Mouse (Mus musculus): ENCODE measurements around the gene Tgfbr3l. TPM values are rescaled to one million over a fixed set of nuclear protein-coding genes. Genes with fewer than 3 reads are reported as not detected.
A peak's percentile ranks its signal among the peaks of the same experiment; 100 is the strongest.
"Not testable (repeated sequence)": the region's sequence is repeated elsewhere in the genome, so short reads cannot be mapped to it uniquely, and the experiment has no call there.

Gene Tgfbr3l
- total and polyA plus RNA-seq, 2 experiments: 4.2 to 35.1 TPM

DNA sequence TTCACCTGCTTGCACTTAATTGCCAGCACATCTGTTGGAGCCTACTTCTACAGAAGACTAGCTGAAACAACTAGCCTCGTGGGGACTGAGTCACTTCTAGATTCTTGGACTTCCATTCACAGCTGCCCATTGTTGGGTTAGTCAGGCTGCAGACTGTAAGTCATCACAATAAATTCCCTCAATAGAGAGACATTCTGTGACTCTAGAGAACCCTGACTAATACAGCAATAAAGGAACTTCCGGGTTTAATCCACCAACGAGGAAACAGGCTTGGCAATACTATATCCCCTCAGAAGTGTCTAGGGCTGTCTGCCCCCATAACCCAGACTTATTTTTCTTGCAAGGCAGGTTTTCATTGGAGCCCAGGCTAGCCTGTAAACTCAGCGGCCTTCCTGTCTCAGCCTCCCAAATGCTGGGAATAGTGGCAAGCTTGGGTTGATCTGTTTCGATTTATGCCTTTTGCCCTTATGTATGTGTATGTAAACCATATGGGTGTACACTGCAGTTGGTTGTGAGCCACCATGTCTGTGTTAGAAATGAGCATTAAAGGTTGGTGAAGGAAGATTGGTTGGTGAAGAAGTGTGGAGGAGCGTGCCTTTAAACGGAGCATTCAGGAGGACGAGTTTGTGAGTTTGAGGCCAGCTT is 4.2 kb downstream of the Tgfbr3l start:
- Histone ChIP-seq H3K36me3 (ENCODE audit: control insufficient read depth, insufficient read depth, low read length) (no peaks in the 10 kb centered on the region; the same call in 1 of the 2 replicates), H3K79me2 (ENCODE audit: control insufficient read depth, insufficient read depth, low read length) (no peaks in the 10 kb centered on the region), H3K4me3 (ENCODE audit: insufficient read depth, low read depth, low read length) (peak overlapping the region; percentile 89; the same call in 1 of the 2 replicates), H3K27me3 (ENCODE audit: control insufficient read depth, insufficient read depth, low read length) (no peaks in the 10 kb centered on the region), H3K9ac (ENCODE audit: low read depth, low read length) (peak overlapping the region; percentile 37; the same call in 1 of the 2 replicates), H3K27ac (replicated peaks; ENCODE audit: insufficient read depth, low read depth, low read length) (no peak overlapping the region), H3K4me1 (ENCODE audit: control insufficient read depth, insufficient read depth, low read length) (peaks cover 6% of the 10 kb centered on the region)
- TF ChIP-seq CTCF (IDR thresholded peaks at IDR 0.05; ENCODE audit: low read depth, low read length) (no peak), POLR2A (IDR thresholded peaks at IDR 0.05; ENCODE audit: extremely low read depth, insufficient read depth, low read length) (no peak)
- 41% methylated on average over 8 of the region's 8 CpGs for WGBS
- no peak for DNase-seq (ENCODE audit: extremely low read depth, low read depth, low spot score)

DNA sequence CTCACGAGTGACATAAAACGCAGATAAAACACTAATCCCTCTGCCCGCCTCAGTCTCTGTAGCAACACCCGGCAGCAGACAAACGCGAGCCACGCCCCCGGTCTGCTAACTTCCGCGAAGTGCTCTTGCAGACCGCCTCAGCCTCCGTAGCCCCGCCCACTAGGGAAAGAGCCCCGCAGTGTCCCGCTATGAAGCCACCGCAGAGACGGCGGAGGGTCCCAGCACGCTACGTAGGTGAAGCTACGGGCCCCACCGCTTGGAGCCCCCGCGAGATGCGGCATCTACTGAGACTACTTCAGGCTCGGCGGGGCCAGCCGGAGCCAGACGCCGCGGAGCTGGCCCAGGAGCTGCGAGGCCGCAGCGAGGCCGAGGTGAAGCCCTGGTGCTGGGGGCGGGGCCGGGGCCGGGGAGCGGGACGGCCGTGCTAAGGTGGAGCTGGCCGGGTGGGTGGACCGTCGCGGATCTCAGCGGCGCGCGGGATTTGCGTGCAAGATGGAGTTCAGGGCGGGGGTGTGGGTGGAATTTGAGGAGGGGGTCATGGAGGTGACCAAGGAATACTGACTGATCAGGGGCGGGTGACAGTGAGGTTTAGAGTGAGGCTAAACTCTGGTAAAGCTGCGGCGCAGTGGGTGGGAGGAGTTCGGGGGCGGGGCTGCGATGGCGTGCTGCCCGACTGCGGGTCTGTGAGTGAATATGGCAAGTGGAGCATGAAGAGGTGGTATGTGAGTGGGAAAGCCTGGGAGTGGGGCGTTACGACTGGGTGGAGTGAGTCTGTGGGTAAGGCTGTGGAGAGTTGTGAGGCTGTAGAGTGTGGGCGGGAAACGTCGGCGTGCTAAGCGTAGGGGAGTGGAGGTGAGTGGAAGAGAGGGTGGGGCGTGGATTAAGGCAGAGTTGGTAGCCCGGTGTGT is 5.2 kb downstream of the Tgfbr3l start, which contains the start of gene Snapc2:
Snapc2 (plus strand) TSS at position 147 of the 908 bp plus-strand sequence.
- H3K36me3 ChIP-seq (ENCODE audit: control insufficient read depth, insufficient read depth, low read length): no peaks in the 10 kb centered on the region; the same call in 1 of the 2 replicates
- WGBS: under 1% methylated on average over 69 of the region's 69 CpGs
- TF ChIP-seq POLR2A (IDR thresholded peaks at IDR 0.05; ENCODE audit: extremely low read depth, insufficient read depth, low read length): 0 out of 2 replicates have a peak, but pooled peaks have one; percentile 38
- TF ChIP-seq CTCF (IDR thresholded peaks at IDR 0.05; ENCODE audit: low read depth, low read length): no peak
- H3K9ac ChIP-seq (ENCODE audit: low read depth, low read length): peak within 1 kb of the TSS; percentile 96
- H3K79me2 ChIP-seq (ENCODE audit: control insufficient read depth, insufficient read depth, low read length): no peaks in the 10 kb centered on the region
- peak within 1 kb of the TSS; percentile 95 for H3K27ac ChIP-seq (replicated peaks; ENCODE audit: insufficient read depth, low read depth, low read length)
- peak; percentile 86 for DNase-seq (ENCODE audit: extremely low read depth, low read depth, low spot score)
- H3K4me1 ChIP-seq (ENCODE audit: control insufficient read depth, insufficient read depth, low read length): peaks cover 6% of the 10 kb centered on the region
- peak within 1 kb of the TSS; percentile 89 for H3K4me3 ChIP-seq (ENCODE audit: insufficient read depth, low read depth, low read length)
- H3K27me3 ChIP-seq (ENCODE audit: control insufficient read depth, insufficient read depth, low read length): no peaks in the 10 kb centered on the region

DNA sequence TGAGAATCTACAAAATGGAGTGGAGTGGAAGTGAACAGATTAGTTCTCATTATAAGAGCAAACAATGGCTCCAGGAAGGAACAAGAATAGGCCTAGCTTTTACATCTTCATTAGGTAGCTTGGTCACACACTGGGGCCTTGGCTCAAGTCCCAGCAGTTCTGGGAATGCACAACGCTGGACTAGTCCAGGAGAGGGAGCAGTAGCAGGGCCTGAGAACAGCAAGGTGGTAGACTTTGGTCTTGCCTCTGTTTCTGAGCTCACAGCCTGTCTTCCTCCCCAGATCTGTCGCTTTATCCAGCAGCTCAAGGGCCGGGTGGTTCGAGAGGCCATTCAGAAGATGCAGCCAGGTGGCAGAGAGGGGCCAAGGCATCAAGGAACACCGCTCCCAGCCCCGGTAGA is 6.0 kb downstream of the Tgfbr3l start:
- TF ChIP-seq CTCF (IDR thresholded peaks at IDR 0.05; ENCODE audit: low read depth, low read length) (peak; percentile 65), POLR2A (IDR thresholded peaks at IDR 0.05; ENCODE audit: extremely low read depth, insufficient read depth, low read length) (no peak)
- DNase-seq (ENCODE audit: extremely low read depth, low read depth, low spot score): peak; percentile 76
- Histone ChIP-seq H3K79me2 (ENCODE audit: control insufficient read depth, insufficient read depth, low read length) (no peaks in the 10 kb centered on the region), H3K36me3 (ENCODE audit: control insufficient read depth, insufficient read depth, low read length) (no peaks in the 10 kb centered on the region; the same call in 1 of the 2 replicates), H3K27me3 (ENCODE audit: control insufficient read depth, insufficient read depth, low read length) (no peaks in the 10 kb centered on the region), H3K4me3 (ENCODE audit: insufficient read depth, low read depth, low read length) (no peak overlapping the region; the same call in 1 of the 2 replicates), H3K9ac (ENCODE audit: low read depth, low read length) (peak overlapping the region; percentile 29; the same call in 1 of the 2 replicates), H3K27ac (replicated peaks; ENCODE audit: insufficient read depth, low read depth, low read length) (0 out of 2 replicates have a peak overlapping the region, but pooled peaks have one; percentile 3), H3K4me1 (ENCODE audit: control insufficient read depth, insufficient read depth, low read length) (peaks cover 9% of the 10 kb centered on the region)
- 50% methylated on average over 6 of the region's 6 CpGs for WGBS

DNA sequence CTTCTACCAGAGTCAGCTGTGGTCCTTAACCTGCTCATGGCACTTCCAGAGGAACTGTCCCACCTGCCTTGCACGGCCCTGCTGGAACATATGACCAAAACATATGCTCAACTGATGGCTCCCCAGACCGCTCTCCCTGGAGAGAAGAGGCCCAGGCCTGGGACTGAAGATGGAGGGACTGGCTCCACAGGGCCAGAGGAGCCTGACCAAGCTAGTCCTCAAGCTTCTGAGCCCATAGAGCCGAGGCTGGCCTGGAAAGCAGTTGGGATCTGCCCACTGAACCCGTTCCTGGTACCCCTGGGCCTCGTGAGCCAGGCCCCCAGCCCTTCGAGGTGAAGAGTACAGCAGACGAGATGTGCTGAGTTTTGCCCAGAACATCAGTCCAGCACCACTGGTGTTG is 7.5 kb downstream of the Tgfbr3l start:
- H3K9ac ChIP-seq (ENCODE audit: low read depth, low read length); H3K27ac ChIP-seq (replicated peaks; ENCODE audit: insufficient read depth, low read depth, low read length); DNase-seq (ENCODE audit: extremely low read depth, low read depth, low spot score); H3K79me2 ChIP-seq (ENCODE audit: control insufficient read depth, insufficient read depth, low read length); H3K27me3 ChIP-seq (ENCODE audit: control insufficient read depth, insufficient read depth, low read length); H3K4me1 ChIP-seq (ENCODE audit: control insufficient read depth, insufficient read depth, low read length); H3K36me3 ChIP-seq (ENCODE audit: control insufficient read depth, insufficient read depth, low read length); H3K4me3 ChIP-seq (ENCODE audit: insufficient read depth, low read depth, low read length): not testable (repeated sequence)
- WGBS: 89% methylated on average over 7 of the region's 7 CpGs

DNA sequence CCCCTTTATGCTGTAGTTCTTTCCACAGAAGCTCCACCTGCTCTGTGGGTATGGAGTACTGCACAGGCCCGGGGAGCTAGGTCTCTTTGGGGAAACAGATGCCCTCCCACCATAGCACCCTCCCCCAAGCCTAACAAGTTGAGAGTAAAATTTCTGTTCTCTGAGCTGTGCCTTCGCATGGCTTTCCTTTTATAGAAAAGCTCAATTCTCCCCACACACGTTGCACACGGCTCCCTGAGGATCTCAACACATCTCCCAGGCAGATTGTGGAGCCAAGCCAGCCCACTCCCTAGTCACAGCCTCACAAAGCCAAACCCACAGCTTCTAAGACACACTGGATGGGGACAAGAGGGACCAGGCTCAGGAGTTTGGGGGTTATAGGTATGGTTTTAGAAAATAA is 8.9 kb downstream of the Tgfbr3l start:
- 69% methylated on average over 4 of the region's 4 CpGs for WGBS
- H3K4me1 ChIP-seq (ENCODE audit: control insufficient read depth, insufficient read depth, low read length): peaks cover 9% of the 10 kb centered on the region
- no peaks in the 10 kb centered on the region for H3K79me2 ChIP-seq (ENCODE audit: control insufficient read depth, insufficient read depth, low read length)
- H3K27me3 ChIP-seq (ENCODE audit: control insufficient read depth, insufficient read depth, low read length): no peaks in the 10 kb centered on the region
- TF ChIP-seq POLR2A (IDR thresholded peaks at IDR 0.05; ENCODE audit: extremely low read depth, insufficient read depth, low read length): no peak
- TF ChIP-seq CTCF (IDR thresholded peaks at IDR 0.05; ENCODE audit: low read depth, low read length): no peak
- H3K4me3 ChIP-seq (ENCODE audit: insufficient read depth, low read depth, low read length): no peak overlapping the region
- no peak overlapping the region for H3K27ac ChIP-seq (replicated peaks; ENCODE audit: insufficient read depth, low read depth, low read length)
- H3K9ac ChIP-seq (ENCODE audit: low read depth, low read length): no peak overlapping the region
- H3K36me3 ChIP-seq (ENCODE audit: control insufficient read depth, insufficient read depth, low read length): peaks cover 5% of the 10 kb centered on the region
- DNase-seq (ENCODE audit: extremely low read depth, low read depth, low spot score): no peak

All from liver, adult 2 months (tissue).